In the genomic region with DNA sequence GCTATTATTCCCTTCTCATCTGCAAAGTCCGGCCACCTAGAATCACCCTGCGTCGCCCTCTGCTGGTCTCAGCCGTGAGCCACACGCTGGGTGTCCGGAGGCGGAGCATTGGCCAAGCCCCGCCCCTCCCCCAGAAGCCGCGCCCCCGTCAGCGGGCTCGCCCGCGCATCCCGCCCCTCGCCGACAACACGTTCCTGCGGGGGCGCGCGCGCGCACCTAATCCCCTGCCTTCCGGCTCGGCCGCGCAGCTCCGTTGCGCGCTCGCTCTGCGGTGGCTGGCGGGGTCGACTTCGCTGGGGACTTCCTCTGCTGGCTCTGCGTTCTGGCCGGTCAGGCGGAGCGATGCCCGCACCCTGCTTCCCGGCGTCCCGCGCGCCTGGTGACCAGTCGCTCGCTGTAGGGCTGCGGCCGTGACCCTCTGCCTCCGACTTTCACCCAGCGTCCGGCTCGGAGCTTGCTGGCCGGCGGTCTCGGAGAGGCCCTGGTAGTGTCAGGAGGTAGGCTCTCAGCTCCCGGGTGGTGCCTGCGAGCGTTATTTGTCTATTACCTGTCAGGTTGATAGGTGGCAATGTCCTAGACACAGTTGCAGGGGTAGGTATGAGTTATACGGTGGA, we compare ENCODE assay signal across 8 mouse cellular contexts. TPM values are rescaled to one million over a fixed set of nuclear protein-coding genes. Genes with fewer than 3 reads are reported as not detected.
A peak's percentile ranks its signal among the peaks of the same experiment; 100 is the strongest.
DNase-seq lines count a peak whose midpoint lies in the region; ATAC-seq and TF ChIP-seq lines count a peak whose summit lies in the region.

A gene (plus strand): TSS at position 186 of the 614 bp plus-strand sequence.

- peak; percentile 84 for TF ChIP-seq CTCF in liver, embryonic 14.5 days (IDR thresholded peaks at IDR 0.05; ENCODE audit: low read depth)
- peak; percentile 87 for TF ChIP-seq CTCF in stomach, postnatal 0 days (IDR thresholded peaks at IDR 0.05; ENCODE audit: low read depth)

- no peaks in the 10 kb centered on the region for H3K36me3 ChIP-seq in heart, embryonic 15.5 days
- H3K36me3 ChIP-seq in liver, embryonic 14.5 days (replicated peaks; ENCODE audit: control insufficient read depth, insufficient read depth, low read depth), result no peaks in the 10 kb centered on the region
- H3K36me3 ChIP-seq in neural tube, embryonic 11.5 days (ENCODE audit: control insufficient read depth, insufficient read depth, low read length), result no peaks in the 10 kb centered on the region
- no peaks in the 10 kb centered on the region for H3K36me3 ChIP-seq in stomach, postnatal 0 days (ENCODE audit: control insufficient read depth, insufficient read depth, low read length)

- H3K4me3 ChIP-seq in brown adipose tissue, adult 24 weeks (ENCODE audit: insufficient read depth, low read depth, low read length), result peak within 1 kb of the TSS; percentile 93
- peak within 1 kb of the TSS; percentile 67 for H3K4me3 ChIP-seq in heart, embryonic 15.5 days
- peak within 1 kb of the TSS; percentile 68 to 88 for H3K4me3 ChIP-seq in liver, embryonic 14.5 days (ENCODE audit: insufficient read depth in 1 of 2, low read depth in 2 of 2, low read length in 2 of 2)
- H3K4me3 ChIP-seq in neural tube, embryonic 11.5 days (ENCODE audit: low read depth, low read length), result peak within 1 kb of the TSS; percentile 77
- peak within 1 kb of the TSS; percentile 70 for H3K4me3 ChIP-seq in stomach, postnatal 0 days (ENCODE audit: low read depth, low read length)

- under 1% methylated on average over 62 of the region's 62 CpGs for WGBS in heart, embryonic 15.5 days
- WGBS in liver, embryonic 14.5 days (ENCODE audit: insufficient replicate concordance), result under 1% methylated on average over 62 of the region's 62 CpGs
- WGBS in neural tube, embryonic 11.5 days, result under 1% methylated on average over 52 of the region's 62 CpGs
- WGBS in stomach, postnatal 0 days, result under 1% methylated on average over 62 of the region's 62 CpGs

- H3K27ac ChIP-seq in brown adipose tissue, adult 24 weeks (replicated peaks; ENCODE audit: low read depth, low read length), result peak within 1 kb of the TSS; percentile 64
- H3K27ac ChIP-seq in heart, embryonic 15.5 days, result peak within 1 kb of the TSS; percentile 80
- H3K27ac ChIP-seq in liver, embryonic 14.5 days, result no peak within 1 kb of the TSS
- H3K27ac ChIP-seq in neural tube, embryonic 11.5 days (ENCODE audit: low read depth, low read length), result peak within 1 kb of the TSS; percentile 46; the same call in 1 of the 2 replicates
- peak within 1 kb of the TSS; percentile 84 for H3K27ac ChIP-seq in stomach, postnatal 0 days (replicated peaks)

- no peak for TF ChIP-seq EP300 in liver, embryonic 14.5 days (IDR thresholded peaks at IDR 0.05; ENCODE audit: low read depth)
- TF ChIP-seq EP300 in stomach, postnatal 0 days (optimal IDR thresholded peaks at IDR 0.05), result no peak

- peak; percentile 97 for ATAC-seq in heart, embryonic 15.5 days (replicated peaks; ENCODE audit: insufficient number of reproducible peaks, insufficient read depth, low FRiP score, low read depth)
- peak; percentile 96 for ATAC-seq in liver, embryonic 14.5 days (ENCODE audit: insufficient read depth)
- ATAC-seq in neural tube, embryonic 11.5 days (ENCODE audit: insufficient read depth, low FRiP score, low TSS enrichment), result peak; percentile 97
- peak; percentile 99 for ATAC-seq in stomach, postnatal 0 days (ENCODE audit: low FRiP score, low TSS enrichment)

- DNase-seq in CD4-positive, CD25-positive, alpha-beta regulatory T cell, adult 2 months (ENCODE audit: low read depth, low spot score), result peak; percentile 96
- peak; percentile 54 for DNase-seq in fibroblast of lung, adult 2 months (ENCODE audit: low read depth)
- DNase-seq in kidney, postnatal 25 days, result peak; percentile 94 to 95
- peak; percentile 60 to 70 (median 66) for DNase-seq in liver, embryonic 14.5 days (ENCODE audit: low read depth in 3 of 3, low spot score in 3 of 3)
- peak; percentile 96 for DNase-seq in neural tube, embryonic 11.5 days (ENCODE audit: low spot score)
- DNase-seq in stomach, postnatal 0 days (ENCODE audit: low spot score), result peak; percentile 96

- no peaks in the 10 kb centered on the region for H3K27me3 ChIP-seq in heart, embryonic 15.5 days
- no peaks in the 10 kb centered on the region for H3K27me3 ChIP-seq in liver, embryonic 14.5 days (ENCODE audit: control insufficient read depth, insufficient read depth, low read length)
- no peaks in the 10 kb centered on the region for H3K27me3 ChIP-seq in neural tube, embryonic 11.5 days (ENCODE audit: control insufficient read depth, insufficient read depth, low read length)
- no peaks in the 10 kb centered on the region for H3K27me3 ChIP-seq in stomach, postnatal 0 days (ENCODE audit: control insufficient read depth, insufficient read depth, low read length)

- H3K9me3 ChIP-seq in heart, embryonic 15.5 days (replicated peaks), result no peaks in the 10 kb centered on the region
- H3K9me3 ChIP-seq in liver, embryonic 14.5 days (ENCODE audit: control insufficient read depth, low read length), result no peaks in the 10 kb centered on the region
- no peaks in the 10 kb centered on the region for H3K9me3 ChIP-seq in neural tube, embryonic 11.5 days (ENCODE audit: control insufficient read depth, low read length)
- H3K9me3 ChIP-seq in stomach, postnatal 0 days (ENCODE audit: control insufficient read depth, low read length), result no peaks in the 10 kb centered on the region

- H3K4me1 ChIP-seq in brown adipose tissue, adult 24 weeks (ENCODE audit: control insufficient read depth, insufficient read depth, insufficient read length, low read length), result no peaks in the 10 kb centered on the region; the same call in 1 of the 2 replicates
- peaks cover 5% of the 10 kb centered on the region; the same call in 1 of the 2 replicates for H3K4me1 ChIP-seq in heart, embryonic 15.5 days (replicated peaks)
- peaks cover 0 to 4% of the 10 kb centered on the region in 2 experiments; a peak in 2 of 4 replicates for H3K4me1 ChIP-seq in liver, embryonic 14.5 days (replicated peaks; ENCODE audit: control insufficient read depth in 2 of 2, insufficient read depth in 2 of 2, low read length in 1 of 2)
- peaks cover 3% of the 10 kb centered on the region for H3K4me1 ChIP-seq in neural tube, embryonic 11.5 days (ENCODE audit: control insufficient read depth, insufficient read depth, low read length)
- no peaks in the 10 kb centered on the region for H3K4me1 ChIP-seq in stomach, postnatal 0 days (replicated peaks; ENCODE audit: control insufficient read depth, insufficient read depth)

- peak within 1 kb of the TSS; percentile 76 for H3K4me2 ChIP-seq in heart, embryonic 15.5 days
- H3K4me2 ChIP-seq in liver, embryonic 14.5 days (ENCODE audit: low read depth), result peak within 1 kb of the TSS; percentile 79
- H3K4me2 ChIP-seq in neural tube, embryonic 11.5 days (ENCODE audit: low read depth), result peak within 1 kb of the TSS; percentile 46
- peak within 1 kb of the TSS; percentile 63 for H3K4me2 ChIP-seq in stomach, postnatal 0 days (replicated peaks; ENCODE audit: low read depth)

- H3K9ac ChIP-seq in heart, embryonic 15.5 days, result peak within 1 kb of the TSS; percentile 72
- H3K9ac ChIP-seq in liver, embryonic 14.5 days (replicated peaks), result peak within 1 kb of the TSS; percentile 81
- peak within 1 kb of the TSS; percentile 88 for H3K9ac ChIP-seq in neural tube, embryonic 11.5 days (ENCODE audit: low read length)
- peak within 1 kb of the TSS; percentile 79 for H3K9ac ChIP-seq in stomach, postnatal 0 days (ENCODE audit: low read length)

RNA-seq across cellular contexts. Expression of the gene that starts here (rescaled TPM):
- polyA plus RNA-seq in brown adipose tissue, adult 24 weeks (2012; ENCODE audit: insufficient read depth, insufficient read length, missing spikeins), result 9.4 and 12.2 TPM in 2 replicates
- polyA plus RNA-seq in heart, embryonic 15.5 days (2015; fragmentation: Nextera tagmentation; extraction: Ambion mirVana), result 9.8 and 10.9 TPM in 2 replicates
- polyA plus RNA-seq in liver, embryonic 14.5 days (2012; rRNA removed), result 0.89 and 1.2 TPM in 2 replicates
- polyA plus RNA-seq in liver, embryonic 14.5 days (2014; fragmentation: Nextera tagmentation; extraction: Ambion mirVana), result 3.5 and 3.6 TPM in 2 replicates
- 9.9 and 11.1 TPM in 2 replicates for polyA plus RNA-seq in neural tube, embryonic 11.5 days (2014; fragmentation: Nextera tagmentation; extraction: Ambion mirVana)
- 10.1 and 10.2 TPM in 2 replicates for polyA plus RNA-seq in stomach, postnatal 0 days (2015; fragmentation: Nextera tagmentation; extraction: Ambion mirVana)
